Mouse (Mus musculus): ENCODE measurements around the gene Clcc1.

DNA sequence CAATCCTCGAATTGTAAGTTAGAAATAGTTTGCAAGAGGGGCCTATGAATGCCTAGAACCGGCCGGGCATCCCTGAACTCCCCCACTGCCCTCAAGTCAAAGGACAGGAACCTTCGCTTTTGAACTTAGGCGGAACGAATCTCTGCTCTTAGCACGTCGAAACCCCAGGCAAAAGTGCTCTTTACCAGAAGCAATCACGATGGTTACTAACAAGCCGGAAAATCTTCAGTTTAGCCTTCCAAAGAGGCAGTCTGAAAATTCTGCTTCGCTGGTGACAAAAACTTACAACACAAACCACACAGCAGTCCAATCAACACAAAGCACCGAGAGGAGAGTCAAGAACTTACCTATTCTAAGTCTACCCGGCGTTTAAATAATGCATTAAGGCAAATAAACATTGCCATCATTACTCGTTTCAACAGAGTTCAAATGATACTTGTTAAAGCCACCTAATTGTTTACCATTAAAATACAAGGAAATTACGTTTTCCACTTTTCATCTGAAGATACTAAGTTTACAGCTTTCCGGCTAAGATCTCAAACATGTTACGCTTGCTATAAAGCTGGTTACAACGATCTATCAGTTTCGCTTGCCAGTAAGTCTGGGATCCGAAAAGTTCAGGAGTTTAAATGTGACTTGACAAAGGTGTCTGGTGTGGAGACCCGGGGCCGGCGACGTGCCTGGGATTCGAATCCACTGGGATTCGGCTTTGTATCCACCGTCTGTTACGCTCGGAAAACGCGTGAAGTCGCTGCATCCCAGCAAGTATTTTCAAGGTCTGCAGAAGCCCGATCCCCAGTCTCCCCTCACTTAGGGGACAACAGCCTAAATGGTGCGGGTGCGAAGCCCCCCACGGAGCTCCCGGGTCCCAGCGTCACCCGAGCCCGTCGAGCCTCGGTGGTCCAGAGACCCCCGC lies 67.6 kb downstream of the Clcc1 start:
- TF ChIP-seq POLR2A (IDR thresholded peaks at IDR 0.05; ENCODE audit: low read depth, low read length), result no peak
- no peak; the same call in 1 of the 2 replicates for TF ChIP-seq CTCF (IDR thresholded peaks at IDR 0.05; ENCODE audit: borderline replicate concordance, insufficient read depth, low read length)
